Mouse (Mus musculus): ENCODE results near the gene Srpk2.
"Not testable (repeated sequence)": the region's sequence is repeated elsewhere in the genome, so short reads cannot be mapped to it uniquely, and the experiment has no call there.

Gene Srpk2

GRCm38 (mm10) chr5:23674829-23675498 is 9.5 kb downstream of the Srpk2 start:
- in situ Hi-C loops (cut with MboI, MseI), result no loop called here

- in situ Hi-C loops (cut with MboI, MseI), result no loop called here
Observed at GRCm38 (mm10) chr5:23672136-23672535, 12.3 kb downstream of the Srpk2 start.

GRCm38 (mm10) chr5:23670880-23671279 is 13.5 kb downstream of the Srpk2 start:
- in situ Hi-C loops (cut with MboI, MseI), result no loop called here

- in situ Hi-C loops (cut with MboI, MseI), result loop anchor here (10.0 kb wide), 1 partner anchor 151 kb away; no protein-coding TSS in a partner anchor
Observed at GRCm38 (mm10) chr5:23665906-23666305, 18.5 kb downstream of the Srpk2 start.

GRCm38 (mm10) chr5:23661191-23661590 is 23.2 kb downstream of the Srpk2 start:
- in situ Hi-C loops (cut with MboI, MseI), result loop anchor here (10.0 kb wide), 1 partner anchor 146 kb away; no protein-coding TSS in a partner anchor

GRCm38 (mm10) chr5:23658017-23658416 is 26.4 kb downstream of the Srpk2 start:
- in situ Hi-C loops (cut with MboI, MseI), result no loop called here

- in situ Hi-C loops (cut with MboI, MseI), result no loop called here
Observed at GRCm38 (mm10) chr5:23656590-23656989, 27.8 kb downstream of the Srpk2 start.

- in situ Hi-C loops (cut with MboI, MseI), result no loop called here
Observed at GRCm38 (mm10) chr5:23655030-23655429, 29.4 kb downstream of the Srpk2 start.

GRCm38 (mm10) chr5:23652326-23652725 is 32.1 kb downstream of the Srpk2 start:
- in situ Hi-C loops (cut with MboI, MseI), result no loop called here

GRCm38 (mm10) chr5:23651786-23652185 is 32.6 kb downstream of the Srpk2 start:
- in situ Hi-C loops (cut with MboI, MseI), result no loop called here

- in situ Hi-C loops (cut with MboI, MseI), result no loop called here
Observed at GRCm38 (mm10) chr5:23650504-23650903, 33.9 kb downstream of the Srpk2 start.

GRCm38 (mm10) chr5:23649246-23649645 is 35.2 kb downstream of the Srpk2 start:
- in situ Hi-C loops (cut with MboI, MseI), result no loop called here

- in situ Hi-C loops (cut with MboI, MseI), result no loop called here
Observed at GRCm38 (mm10) chr5:23645671-23646070, 38.7 kb downstream of the Srpk2 start.

- in situ Hi-C loops (cut with MboI, MseI), result not testable (repeated sequence)
Observed at GRCm38 (mm10) chr5:23639193-23639592, 45.2 kb downstream of the Srpk2 start.

- in situ Hi-C loops (cut with MboI, MseI), result no loop called here
Observed at GRCm38 (mm10) chr5:23638023-23638422, 46.4 kb downstream of the Srpk2 start.

GRCm38 (mm10) chr5:23637337-23637736 is 47.1 kb downstream of the Srpk2 start:
- in situ Hi-C loops (cut with MboI, MseI), result no loop called here

GRCm38 (mm10) chr5:23631490-23631889 is 52.9 kb downstream of the Srpk2 start:
- in situ Hi-C loops (cut with MboI, MseI), result no loop called here

GRCm38 (mm10) chr5:23627221-23627620 is 57.2 kb downstream of the Srpk2 start:
- in situ Hi-C loops (cut with MboI, MseI), result no loop called here

- in situ Hi-C loops (cut with MboI, MseI), result no loop called here
Observed at GRCm38 (mm10) chr5:23626173-23626572, 58.2 kb downstream of the Srpk2 start.

- in situ Hi-C loops (cut with MboI, MseI), result no loop called here
Observed at GRCm38 (mm10) chr5:23620621-23621020, 63.8 kb downstream of the Srpk2 start.

GRCm38 (mm10) chr5:23618656-23619055 is 65.8 kb downstream of the Srpk2 start:
- in situ Hi-C loops (cut with MboI, MseI), result no loop called here

- in situ Hi-C loops (cut with MboI, MseI), result no loop called here
Observed at GRCm38 (mm10) chr5:23617104-23617415, 67.4 kb downstream of the Srpk2 start.

- in situ Hi-C loops (cut with MboI, MseI), result no loop called here
Observed at GRCm38 (mm10) chr5:23616270-23617103, 67.9 kb downstream of the Srpk2 start.

Measured in regulatory T cell (primary cell).